Mouse (Mus musculus): ENCODE results near the gene Nectin3. TPM values are rescaled to one million over a fixed set of nuclear protein-coding genes. Genes with fewer than 3 reads are reported as not detected.
A peak's percentile ranks its signal among the peaks of the same experiment; 100 is the strongest.

Gene Nectin3
- total RNA-seq (2021): 10 to 100 TPM; 60.3 to 61.3 TPM

DNA sequence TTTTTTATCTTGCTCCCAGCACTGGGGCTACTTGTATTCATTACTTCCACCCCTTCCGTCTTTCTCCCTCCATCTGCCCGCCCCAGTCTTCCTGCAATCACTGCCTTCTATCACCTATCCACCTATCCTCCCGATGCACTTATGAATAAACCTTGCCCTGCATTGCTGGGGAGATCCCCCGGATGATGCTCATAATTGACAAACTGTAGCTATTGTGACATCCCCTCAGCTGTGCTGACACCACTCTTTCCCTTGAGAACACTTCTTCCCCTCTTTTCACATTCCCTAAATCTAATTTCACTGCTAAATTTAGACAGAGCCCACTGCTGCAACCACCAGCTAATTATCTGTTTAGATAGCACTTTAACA lies at the start of gene Nectin3:
TSS of gene Nectin3 (minus strand) at position 105 of the 369 bp plus-strand sequence.
- no peak for DNase-seq

DNA sequence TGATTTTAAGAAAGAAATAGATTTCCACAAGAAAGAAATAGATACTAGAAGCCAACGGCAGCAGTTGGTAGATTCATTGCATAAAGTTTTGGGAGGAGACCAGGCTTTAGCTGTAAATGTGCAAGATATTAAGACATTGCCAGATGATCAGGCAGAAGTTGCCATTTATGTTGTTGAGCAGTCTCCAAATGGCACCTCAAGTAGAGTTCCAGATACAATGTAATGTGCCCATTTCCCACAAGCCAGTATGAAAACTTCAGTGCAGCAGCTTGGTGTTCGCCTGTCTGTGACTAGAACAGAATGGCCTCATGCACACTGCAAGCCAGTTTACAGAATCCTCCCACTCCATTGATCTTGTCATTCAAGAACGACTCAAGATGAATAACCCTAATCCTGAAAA lies 39.8 kb upstream of the Nectin3 start:
- peak; percentile 7 to 11 for DNase-seq

DNA sequence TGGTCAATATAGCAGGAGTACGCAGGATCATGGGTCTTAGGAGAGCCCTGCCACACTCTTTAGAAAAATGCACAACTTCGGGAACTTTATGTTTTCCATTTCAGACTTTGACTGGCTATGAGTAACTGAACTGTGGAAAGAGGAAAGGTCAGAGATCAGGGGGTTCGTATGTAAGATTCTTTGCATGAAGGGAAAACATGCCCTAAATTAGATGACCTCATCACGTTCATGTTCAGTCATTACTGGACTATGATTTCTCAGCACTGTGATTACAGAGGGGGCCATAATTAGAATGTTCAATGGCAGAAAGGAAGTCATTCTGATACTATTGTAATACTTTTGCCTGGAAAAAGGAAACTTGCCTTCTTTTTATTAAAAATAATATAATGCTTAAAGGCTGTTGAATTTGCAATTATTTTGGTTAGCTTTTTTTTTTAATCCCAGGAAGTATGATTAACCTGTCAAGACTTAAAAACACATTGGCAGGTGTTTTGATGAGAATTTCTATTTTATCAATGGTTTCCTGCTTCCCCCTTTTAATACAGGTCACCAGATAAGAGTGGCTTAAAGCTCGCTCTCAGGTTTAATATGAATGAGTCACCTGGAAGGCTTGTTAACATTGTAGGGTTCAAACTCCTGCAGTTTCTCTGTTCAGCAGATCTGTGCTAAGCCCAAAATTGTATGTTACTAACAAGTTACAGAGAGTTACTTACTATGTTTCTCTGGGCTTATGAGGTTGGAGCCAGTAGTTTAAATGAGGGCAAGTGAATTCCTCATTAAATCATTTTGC lies 34.3 kb upstream of the Nectin3 start:
- no peak for DNase-seq

DNA sequence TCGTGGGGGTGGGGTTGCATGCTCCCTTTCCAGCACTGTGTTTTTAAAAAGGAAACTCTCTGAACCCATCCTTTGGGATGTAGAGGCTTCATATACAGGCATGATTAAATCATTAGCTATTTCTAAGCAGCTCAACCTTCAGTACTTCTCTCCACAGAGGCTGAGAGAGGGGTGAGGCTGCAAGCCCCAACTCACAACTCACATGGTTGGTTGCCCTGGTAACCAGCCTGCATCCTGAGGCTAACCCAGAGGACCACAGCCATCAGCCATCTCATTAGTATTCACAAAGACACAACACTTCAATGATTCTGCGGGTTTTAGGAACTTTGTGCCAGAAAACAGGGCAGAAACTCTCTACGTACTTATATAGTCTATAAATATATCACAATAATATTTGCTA lies 32.7 kb upstream of the Nectin3 start:
- no peak for DNase-seq

DNA sequence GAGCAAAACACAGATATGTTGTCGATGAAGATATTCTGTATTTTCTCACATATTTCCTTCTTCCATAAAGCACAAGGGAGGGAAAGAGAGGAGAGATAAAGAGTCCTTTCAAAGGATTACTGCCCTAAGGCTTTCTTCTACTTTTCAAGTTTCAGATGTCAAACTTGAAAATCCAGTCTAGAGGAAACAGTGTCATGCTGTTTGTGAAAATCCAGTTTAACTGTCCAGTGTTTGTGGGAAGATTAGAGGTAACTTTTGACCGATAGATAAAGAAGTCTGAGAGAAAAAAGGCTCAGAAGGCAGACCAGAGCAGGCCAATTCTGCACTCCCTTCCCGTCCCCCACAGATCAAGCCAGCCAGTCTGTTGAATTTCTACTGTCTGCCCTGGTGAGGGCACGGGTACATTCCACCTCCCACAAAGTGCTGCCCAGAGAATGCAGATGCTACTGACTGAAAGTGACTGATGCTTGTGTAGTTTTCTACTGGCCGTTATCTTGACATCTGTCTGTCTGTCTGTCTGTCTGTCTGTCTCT lies 22.6 kb upstream of the Nectin3 start:
- no peak for DNase-seq

DNA sequence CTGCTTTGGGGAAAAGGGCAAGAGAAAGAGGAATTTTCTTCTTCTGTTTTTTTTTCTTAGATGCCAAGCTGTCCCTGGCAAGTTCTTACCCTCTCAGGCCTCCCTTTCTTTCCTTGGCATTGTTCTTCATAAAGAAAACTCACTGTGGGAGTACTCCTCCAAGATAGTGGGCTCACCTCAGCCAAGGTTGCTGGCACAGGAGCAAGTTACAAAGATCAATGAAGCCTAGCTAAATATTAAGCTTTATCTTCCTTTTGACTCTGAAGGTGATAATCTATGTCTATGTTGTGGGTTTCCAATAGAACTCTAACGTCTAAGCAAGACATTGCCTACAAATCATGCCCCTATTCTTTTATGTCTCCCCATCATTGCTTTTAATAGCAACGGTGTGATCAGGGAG lies 21.3 kb upstream of the Nectin3 start:
- DNase-seq: no peak

DNA sequence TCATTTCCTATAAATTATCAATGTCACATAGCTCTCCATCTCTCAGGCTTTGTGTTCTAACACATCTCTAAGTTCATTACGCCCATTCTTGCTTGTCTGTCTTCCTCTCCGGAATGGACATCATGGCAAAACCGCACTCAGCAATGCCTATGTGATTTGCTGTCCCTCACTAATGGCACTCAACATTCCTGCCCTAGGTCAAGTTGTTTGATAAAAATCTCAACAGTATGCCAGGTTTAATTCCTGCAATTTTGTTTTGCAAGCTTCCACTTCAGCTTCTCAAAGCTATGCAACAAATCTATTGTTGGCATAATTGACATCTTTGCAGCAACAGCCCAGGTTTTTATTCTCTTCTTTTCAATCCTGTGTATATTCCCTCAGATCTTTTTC lies 9.6 kb upstream of the Nectin3 start:
- no peak for DNase-seq

DNA sequence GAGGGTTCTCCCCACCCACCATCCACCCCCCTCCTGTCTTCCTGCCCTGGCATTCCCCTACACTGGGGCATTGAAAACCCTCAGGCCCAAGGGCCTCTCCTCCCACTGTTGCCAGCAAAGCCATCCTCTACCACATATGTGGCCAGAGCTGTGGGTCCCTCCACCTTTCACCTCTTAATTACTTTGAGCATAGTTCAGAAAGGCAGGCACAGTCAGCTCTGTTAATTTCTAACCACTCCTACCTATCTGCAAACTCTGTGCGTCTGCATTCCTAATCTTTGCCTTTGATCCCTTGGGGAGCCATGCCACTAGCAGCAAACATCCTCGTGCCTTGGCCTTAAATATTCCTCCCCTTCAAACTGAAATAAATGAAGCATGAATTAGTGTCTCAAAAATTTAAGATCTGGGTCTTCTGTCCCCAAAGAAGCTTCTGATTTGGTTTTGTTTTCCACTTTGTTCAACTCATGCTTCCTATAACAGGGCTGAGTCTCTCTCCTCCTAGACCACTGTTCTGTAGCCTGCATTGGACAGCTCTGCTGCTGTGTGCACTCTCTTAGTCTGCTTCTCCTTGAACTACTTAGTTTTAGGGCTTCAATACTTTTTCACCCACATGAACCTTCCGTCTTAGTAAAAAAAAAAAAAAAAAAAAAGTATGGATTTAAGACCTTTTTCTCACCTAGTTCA lies 9.1 kb upstream of the Nectin3 start:
- DNase-seq: no peak

DNA sequence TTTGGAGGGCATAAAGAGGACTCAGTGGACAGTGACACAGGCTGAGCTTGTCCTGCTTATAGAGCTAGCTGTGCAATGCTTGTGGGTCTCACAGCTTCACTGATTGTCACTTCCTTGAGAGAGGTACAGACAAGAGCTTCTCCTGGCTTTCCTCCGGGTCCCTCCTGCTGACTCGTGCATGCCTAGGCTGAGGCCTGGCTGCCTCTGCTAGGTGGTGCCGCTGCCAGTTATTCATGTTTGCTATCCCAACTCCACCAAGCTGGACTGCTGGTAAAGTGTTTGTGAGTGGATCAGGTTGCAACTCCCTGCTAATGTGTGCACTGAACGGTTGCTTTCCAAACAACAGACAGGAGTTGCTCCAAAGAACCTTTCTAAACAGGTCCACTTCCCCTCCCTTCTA lies 5.7 kb upstream of the Nectin3 start:
- DNase-seq: no peak

DNA sequence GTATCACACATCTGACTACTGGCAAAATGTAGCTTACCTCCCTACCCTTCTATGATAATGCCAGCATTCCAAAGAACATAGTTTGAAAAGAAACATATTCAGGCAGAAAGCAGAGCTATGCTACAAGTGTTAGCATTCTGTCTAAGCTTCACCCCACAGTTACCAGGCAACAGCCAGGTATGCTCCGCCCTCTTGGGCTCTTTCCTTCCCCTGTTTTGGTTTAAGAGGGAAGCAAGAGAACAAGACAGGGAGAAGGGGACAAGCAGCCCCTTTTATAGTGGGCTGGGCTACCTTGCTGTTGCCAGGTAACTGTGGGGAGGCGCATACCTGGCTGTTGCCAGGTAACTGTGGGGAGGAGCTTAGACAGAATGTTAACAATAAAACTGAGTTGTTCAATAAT lies 4.0 kb upstream of the Nectin3 start:
- DNase-seq: no peak

DNA sequence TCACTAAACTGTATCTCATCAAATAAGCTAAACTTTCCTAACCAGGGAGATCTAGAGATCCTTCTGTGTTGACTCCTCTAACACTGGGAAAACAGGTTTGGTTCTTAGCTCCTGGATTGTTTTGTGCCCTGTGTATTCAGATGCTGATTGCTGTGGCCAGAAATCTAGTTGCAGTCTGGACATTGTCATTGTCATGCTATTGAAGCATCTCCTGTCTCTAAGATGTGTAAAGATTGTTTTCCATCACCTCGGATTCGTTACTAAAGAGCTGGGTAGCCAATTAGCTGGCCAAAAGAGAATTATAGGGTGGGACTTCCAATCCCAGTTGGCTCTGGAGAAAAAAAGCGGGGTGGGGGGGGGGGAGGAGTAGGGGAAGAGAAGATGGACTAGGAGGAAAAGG lies 2.4 kb upstream of the Nectin3 start:
- DNase-seq: no peak

DNA sequence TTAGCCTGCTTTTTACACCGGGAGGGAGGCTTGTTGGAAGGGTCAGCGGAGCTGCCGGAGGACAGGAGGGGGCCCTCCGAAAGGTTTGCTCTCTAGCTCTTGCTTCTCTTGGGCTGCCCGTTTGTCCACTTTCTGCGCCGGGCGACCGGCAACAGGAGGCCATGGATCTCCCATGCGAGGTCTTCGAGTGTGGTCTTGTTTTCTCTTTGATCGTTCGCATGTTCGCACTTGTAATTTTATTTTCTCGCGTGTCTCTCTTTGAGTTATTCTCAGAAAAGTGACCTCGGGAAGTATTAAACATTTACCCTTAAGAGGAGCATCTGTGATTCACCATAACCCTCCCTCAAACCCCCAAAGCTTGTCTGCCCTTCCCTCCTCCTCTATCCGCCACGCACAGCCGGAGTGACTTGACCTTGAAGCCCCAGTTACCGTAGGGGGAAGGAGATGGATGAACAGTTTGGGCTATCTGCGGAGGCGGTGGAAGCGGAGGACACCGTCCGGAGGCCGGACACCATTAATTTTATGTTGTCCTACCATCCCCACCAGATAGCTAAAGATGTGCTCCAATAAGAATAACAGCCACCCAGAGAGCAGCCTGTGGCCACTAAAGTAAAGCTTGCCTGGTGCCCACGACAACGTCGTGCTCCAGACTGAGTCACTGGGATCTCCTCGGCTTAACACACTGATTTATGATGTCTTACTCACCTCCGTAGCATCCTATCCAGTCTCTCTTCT lies 472 bp downstream of the Nectin3 start:
- DNase-seq: peak; percentile 30 to 38

DNA sequence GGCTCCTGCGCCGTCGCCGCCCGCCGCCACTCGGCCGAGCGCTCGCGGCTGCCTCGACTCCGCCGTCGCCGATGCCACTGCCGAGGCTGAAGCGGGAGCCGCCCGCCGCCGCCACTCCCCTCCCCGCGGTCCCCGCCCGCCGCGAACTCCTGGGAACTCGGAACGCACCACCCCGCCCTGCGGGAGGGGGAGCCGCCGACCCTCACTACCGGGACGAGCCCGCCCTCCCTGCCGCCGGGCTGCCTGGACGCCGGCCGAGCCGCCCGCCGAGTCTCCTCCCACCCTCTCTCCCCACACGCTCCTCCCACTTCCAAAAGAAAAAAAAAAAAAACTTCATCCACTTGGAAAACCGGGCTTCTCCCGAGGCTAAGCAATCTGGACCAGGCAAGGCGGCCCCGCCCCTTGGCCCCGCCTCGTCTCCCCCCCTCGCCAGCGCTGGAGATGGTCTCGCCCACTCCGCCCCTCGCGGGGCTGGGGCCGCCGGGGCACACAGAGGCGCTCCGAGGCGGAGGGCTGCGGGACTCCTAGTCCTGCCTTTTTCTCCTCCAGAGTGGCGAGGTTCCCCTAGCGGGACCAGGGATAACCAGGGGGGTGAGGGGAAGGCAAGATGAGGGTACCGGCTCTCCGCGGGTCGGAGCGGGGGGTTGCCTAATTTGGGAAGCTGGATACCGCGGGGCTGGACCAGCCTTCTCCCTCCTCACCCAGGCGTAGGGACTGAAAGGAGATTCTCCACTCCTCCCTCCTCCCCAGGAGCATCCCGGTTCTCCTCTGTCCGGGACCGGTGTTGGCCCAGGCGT lies 1.2 kb downstream of the Nectin3 start:
- DNase-seq: peak; percentile 93 to 94

DNA sequence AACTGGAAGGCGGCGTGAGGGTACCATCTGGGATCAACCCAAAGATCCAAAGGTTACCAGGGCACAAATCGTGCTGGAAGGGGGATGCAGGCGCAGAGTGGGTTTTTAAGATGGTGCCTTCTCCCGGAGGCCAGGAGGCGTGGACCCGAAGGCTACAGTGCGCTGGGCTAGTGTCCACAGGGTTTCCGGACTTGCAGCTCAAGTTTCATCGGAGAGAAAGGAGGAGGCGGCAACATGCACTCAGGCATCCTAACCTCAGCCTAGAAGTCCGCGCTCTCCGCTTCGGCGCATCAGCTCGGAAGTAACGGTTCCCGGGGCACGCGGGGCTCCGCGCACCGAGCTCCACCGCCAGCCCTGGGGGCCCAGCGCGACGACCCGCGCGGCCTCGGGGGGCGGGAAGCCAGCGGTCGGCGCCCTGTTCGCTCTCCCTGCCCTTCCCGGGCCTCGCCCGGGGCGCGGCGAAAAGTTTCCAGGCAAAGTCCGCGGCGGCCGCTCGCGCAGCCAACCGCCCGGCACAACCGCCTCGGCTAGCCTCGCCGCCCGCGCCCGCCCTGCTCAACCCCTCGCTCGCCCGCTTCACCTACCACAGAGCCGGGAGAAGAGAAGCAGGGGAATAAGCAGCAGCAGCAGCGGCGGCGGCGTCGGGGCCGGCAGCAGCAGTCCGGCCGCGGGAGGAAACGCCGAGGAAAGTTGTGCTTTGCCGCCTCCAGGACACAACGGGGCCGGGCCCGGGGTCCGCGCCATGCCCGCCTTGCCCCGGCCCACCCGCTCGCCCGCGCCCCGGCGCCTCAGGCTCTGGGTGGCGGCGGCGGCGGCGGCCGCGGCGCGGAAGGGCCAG lies 2.1 kb downstream of the Nectin3 start:
- peak; percentile 24 to 33 for DNase-seq

DNA sequence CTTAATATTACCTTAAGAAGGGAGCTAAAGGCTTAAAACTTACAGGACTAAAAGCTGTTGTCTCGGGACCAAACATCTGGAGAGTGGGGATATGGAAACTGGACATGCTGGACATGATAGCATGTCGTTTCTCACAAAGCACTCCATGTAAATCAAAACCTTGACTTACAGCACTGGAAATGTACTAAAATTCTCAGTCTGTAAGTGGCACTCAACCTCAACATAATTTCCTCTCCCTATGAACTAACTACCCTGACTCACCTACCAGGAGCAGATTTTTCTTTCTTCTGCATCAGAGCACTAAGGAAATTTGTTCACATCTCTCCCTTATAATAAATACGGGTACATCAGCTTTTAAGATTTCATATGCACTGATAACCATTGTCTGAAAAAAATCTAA lies 3.1 kb downstream of the Nectin3 start:
- DNase-seq: no peak

DNA sequence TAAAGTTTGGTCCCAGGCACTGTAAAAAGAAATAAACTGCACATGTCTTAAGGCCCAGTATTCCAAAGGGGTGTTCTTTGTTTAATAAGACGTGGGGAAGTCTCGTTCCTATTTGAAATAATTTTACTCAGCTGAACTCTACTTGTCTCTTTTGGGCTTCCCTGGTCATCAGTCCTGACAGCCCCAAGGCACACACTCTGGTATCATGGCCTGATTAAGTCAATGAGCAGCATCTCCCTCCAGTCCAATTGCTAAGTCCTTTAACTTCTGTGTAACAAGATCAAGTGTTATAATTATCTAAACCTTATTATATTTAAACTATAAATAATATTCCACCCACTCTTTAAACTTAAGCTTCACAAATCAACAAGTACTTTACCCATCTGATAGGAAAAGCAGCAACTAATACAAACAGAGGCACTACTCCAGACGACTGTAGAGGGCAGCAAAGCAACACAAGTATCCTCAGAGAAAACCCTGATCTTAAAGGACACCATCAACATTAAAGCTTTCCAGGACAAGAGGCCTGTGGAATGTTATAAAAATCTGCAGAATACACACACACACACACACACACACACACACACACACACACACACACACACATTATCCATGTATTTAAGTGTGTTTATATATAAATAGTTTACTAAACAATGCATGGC lies 10.8 kb downstream of the Nectin3 start:
- peak in 1 of 2 experiments; percentile 11 for DNase-seq

DNA sequence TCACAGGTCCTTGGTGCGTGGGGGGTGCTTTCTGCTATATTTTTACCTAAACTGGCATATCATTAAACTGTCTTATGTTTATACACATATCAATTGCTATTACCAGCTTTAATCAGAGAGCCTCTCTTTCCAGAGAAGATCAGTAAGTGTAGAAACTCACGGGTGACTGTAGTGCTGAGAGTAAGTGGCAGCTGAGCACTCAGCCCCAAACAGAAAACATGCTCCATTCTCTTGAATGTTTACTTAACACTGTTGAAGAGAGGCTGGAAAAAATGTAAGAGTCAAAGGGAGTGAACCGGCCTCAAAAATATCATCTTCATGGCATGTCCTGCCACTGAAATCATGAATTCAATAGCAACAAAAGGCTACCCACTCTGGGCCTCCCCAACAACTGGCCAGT lies 21.0 kb downstream of the Nectin3 start:
- DNase-seq: no peak

DNA sequence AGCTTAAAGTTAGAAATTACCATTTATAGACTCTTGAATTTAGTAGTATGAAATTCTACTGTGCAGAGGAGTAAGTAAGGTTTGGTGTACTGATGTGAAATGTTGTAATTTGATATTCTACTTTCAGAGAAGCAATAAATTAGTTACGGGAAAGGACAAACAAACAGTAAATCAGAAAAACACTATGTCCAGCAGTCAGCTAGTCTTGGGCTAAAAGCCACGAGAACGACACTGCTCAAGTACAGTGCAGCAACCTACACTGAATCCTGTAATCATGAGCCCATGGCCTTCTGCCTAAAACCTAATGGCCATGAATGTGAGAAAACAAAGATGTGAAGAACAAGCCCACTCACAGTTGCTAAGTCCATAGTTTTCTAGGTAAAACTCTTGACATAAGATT lies 46.9 kb downstream of the Nectin3 start:
- no peak for DNase-seq

DNA sequence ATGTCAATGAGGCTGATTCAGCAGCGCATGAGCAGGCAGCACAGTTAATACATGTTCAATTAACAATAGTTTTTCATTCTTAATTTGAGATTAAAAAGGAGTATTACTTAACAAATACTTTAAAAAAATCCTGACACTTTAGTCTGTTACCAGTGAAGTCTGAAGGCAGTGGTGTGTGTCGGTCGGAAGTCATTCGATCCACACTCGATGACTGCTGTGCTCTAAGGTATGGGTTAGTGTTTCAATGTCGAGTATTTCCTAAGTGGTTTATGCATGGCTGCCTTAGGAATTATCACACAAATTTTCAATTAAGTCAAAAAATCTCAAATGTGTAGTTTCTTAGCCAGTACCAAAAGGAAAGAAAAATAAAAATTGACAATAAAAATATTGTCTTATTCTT lies 49.3 kb downstream of the Nectin3 start:
- DNase-seq: no peak

DNA sequence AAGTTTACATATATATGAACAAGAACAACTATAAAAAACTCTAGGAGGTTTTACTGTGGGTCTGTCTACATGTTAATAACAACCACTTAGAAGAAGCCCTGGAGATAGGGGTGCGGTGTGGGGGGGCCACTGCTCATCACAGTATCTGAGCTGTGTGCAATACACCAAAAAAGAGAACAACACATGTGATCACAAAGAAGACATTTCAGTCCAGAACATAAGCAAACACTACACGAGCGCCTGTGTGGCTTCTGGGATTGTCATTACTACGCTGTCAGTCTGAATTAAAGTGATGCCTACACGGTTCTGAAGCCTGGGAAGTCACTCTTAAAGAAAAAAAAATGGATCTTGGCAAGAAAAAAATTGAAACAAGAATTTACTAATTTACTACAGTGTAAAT lies 67.0 kb downstream of the Nectin3 start:
- DNase-seq: no peak

DNA sequence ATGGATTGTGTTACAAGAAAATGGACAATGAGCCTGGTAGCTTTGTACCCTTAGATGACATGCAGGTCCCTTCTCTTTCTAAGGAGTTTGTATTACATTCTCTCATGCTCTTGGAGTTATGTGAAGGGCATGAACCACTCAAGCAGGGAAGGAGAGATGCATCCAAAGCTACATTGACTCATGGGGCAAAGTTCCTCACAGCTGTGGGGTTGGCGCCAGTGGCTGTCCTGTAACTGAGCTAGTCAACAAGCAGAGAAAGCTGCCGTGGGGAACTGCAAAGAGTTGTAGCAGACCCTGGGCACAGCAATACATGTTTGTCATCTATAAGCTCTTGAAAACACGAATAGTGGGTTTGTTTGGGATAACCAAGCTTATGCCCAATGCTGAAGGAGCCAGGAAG lies 82.1 kb downstream of the Nectin3 start:
- no peak for DNase-seq
